Mouse (Mus musculus) gastrocnemius, postnatal 25 days (tissue): ENCODE measurements around the gene Ermp1. TPM values are rescaled to one million over a fixed set of nuclear protein-coding genes. Genes with fewer than 3 reads are reported as not detected.
"Not testable (repeated sequence)": the region's sequence is repeated elsewhere in the genome, so short reads cannot be mapped to it uniquely, and the experiment has no call there.

Source experiments
- DNase-seq: peaks from one replicate; pipeline ENCODE4 v3.0.0; 2022
- total RNA-seq, 2 experiments: library from RNA; stranded (reverse); gene quantifications; 1 replicate in 1 of 2; 2 replicates in 1 of 2; pipeline ENCODE4 v1.2.3; 2021

Gene Ermp1
- total RNA-seq, 2 experiments from 2014 or later, result 6.7 to 7.7 TPM

DNA sequence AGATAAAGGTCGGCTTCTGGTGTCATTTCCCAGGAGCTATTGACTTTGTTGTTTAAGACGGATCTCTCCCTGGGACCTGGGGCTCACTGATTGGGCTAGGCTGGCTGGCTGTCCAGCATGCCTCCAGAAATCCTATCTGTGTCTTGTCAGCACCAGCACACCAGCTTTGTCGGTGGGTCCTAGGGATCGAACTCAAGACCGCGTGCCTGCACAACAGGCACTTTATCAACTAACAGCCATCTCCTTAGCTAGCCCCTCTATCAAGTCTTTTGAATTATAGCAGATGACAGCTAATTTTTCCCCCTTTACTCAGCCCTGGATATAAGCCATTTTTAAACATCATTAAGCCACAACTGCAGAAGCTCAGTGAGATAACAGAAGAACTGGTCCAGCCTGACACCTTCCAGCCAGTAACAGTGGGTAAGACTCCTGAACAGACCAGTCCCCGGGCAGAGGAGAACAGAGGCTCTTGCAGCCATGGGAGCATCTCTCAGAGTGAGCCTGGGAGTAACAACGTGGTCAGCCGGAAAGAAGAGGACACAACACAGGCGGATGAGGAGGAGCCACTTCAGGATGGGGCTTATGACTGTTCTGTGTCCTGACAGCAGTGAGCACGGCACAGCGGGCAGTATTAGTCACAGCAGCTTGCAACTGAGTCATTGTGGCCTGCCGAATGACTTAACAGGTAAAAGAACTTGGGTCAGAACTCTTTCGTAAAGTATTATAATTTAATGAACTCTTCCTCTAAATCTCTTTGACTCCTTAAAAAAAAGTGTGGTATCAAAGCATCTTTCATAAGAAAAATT, 44.5 kb downstream of the Ermp1 start:
- no peak for DNase-seq

DNA sequence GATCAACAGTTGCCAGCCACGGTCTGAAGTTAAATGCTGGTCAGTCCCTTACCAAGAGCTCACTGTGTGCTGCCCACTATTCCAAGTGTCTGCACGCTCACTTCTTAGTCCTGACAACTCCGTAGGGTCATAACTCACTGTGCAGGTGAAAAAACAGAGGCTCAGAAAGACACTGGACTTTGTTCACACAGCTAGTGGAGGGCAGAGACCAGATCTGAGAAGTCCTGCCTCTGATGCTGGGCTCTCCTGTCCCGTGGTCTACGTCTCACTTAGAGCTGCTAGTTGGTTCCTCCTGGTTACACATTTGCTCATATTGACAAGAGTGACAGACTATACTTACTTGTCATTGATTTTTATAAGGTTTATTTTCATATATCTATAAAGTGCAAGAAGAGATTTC, 49.2 kb downstream of the Ermp1 start:
- no peak for DNase-seq

DNA sequence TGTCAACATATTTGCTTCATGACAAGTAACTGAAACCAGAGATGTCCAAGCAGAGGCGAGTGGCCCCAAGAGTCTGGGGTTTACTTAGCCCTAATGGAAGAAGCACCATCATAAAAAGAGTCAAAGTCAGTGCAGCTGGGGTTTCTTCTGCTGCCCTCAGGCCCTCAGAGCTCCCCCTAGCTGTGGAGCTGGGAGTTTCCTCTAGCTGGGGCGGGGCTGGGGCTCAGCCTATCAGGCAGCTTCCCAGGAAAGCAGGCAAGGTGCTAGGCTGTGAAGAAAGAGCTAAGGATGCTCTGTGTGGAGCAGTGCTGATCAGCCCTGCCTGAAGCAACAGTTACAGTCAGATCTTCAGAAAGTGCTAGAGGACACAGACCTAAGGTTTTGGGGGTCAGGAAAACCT, 51.2 kb downstream of the Ermp1 start:
- no peak for DNase-seq

DNA sequence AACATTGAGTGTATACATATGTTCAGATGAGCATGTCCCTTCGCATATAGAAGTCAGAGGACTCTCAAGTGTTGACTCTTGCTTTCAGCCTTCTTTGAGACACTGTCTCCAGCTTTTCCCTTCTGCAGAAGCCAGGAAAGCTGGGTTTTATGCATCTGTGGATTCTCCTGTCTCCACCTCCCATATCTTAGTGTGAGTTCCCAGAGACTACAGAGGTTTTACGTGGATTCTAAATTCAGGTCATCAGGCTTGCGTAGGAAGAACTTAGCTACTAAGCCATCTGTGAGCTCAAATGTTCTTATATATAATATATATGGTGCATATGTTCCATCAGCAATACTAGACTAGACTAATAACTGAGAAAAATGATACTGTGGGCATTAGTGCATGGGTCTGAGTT, 51.9 kb downstream of the Ermp1 start:
- DNase-seq, result no peak

DNA sequence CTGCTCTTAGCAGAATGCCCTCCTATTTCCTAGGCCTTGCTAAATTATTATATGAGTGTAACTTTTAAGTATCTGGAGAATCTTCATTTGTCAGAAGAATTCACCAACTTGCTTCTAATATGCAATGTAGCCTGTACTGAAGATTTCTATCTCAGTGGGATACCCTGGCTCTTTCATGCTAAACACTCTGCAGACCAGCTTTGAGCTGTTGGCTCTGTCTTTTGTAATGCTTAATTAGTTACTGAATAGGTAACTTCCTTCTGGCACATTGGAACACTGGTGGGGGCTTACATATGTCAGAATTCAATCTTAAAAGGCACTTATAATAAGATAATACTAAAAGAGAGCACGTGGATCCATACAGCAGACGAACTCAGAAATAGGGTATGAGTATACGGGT, 54.4 kb downstream of the Ermp1 start:
- DNase-seq, result not testable (repeated sequence)

DNA sequence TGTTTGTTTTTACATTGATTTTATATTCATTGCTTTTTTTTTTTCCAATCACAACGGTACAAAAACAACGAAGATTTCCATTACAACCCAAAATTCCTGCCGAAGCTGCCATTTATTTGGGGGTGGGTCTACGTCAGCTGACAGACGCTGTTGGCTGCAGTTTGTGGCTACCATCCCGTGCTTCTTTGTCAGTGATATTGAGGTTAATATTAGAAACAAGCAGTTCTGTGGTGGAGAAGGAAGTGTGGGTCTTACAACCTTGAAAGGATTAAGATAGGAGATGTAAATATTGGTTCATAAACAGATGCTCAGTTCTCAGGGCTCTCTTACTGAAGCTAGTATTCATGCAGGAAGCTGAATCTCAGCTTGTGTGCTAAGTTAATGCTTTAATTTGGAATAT, 64.5 kb downstream of the Ermp1 start:
- DNase-seq, result no peak

DNA sequence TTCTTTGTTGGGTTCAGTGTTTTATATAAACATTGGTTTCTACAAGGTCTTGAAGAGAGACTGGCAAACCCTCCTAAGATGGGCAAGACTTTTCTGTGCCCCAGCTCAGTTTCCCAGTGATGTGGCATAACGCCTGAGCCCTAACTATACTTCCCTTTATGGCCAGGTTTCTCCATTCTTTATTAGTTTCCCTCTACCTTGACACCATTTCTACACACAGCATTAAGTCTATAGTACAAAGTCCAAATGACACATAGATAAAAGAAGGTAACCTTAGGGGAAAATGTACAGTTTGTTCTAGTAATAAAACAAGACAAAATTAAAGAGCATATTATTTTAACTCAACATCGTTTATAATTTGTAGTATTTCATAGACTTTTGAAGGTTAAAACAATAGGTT, 65.8 kb downstream of the Ermp1 start:
- DNase-seq, result no peak

DNA sequence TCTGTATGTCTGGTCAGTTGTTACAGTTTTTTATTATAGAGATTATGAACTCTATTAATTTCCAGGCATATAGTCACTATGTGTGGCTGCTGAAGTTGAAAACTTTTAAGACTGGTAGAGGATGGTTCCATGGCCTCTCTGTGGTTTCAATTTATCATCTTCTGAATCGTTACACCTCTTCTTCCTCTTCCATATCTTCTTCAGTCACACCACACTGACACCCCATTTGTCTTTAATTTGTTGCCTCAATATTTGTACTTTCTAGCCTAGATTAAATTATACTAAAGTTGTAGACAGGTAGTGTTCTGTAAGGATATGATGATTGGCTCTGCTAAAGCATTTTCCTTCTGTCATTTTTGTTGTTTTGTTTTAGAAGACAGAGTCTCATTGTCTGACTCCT, 81.7 kb downstream of the Ermp1 start:
- no peak for DNase-seq

DNA sequence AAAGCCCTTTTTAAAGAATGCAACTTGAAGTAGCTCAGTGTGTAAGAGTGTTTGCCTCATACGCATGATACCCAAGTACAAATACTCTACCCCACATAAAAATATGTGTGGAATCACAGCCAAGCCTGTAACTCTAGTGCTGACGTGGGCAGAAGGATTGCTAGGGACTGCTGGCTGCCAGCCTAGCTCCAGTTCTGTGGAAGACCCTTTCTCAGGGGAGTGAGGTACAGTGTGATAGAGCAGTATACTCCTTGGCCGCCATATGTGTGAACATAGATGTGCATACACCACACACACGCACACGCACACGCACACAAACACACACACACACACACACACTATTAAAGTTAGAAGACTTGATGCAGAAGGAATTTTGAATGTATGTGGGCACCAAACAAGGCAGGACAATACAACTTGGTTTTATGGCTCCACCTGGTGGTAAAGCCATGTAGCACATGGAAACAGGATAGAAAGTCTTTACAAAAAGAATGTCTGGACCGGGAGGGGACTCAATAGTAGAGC, 84.9 kb downstream of the Ermp1 start:
- no peak for DNase-seq

DNA sequence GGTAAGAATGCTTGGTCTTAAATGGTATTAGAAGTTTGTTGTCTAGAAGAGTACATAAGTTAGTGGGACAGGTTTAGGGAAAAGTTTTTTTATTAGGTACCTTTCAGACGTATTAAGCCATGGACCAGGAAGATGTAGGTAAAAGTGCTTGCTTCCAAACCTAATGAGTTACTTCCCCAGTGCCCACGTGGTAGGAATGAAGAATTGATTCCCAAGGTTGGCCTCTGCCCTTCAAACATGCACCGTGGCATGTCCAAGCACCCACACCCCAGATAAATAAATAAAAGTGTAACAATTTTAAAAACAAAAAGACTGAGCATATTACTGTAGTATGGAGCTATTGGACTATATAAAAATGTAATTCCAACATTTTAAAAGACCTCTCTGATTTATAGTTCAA, 85.6 kb downstream of the Ermp1 start:
- DNase-seq, result no peak

DNA sequence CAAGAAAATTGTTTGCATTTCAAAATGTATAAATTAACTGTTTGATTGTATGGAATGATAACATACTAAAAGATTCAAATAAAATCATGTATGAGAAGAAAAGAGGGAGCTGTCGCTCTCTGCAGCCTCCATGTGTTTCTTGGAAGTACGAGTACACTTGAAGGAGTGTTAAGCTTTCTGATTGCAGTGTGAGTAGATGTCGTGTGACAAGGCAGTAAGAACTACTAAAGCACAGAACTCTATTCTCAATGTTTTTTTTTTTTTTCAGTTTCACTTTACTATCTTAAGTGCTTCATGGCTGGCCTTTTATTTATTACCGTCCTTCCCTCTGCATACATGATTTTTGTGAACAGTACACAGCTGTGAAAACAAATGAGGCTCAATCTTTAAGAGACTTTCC, 86.0 kb downstream of the Ermp1 start:
- DNase-seq, result no peak

Other genes with a start within 250 kb of the Ermp1 start
- not detected for gene Pdcd1lg2, start 237.5 kb downstream of the Ermp1 start, total RNA-seq
- 10 to 100 TPM; 22.5 to 23.8 TPM for gene Ric1, start 126.1 kb downstream of the Ermp1 start, total RNA-seq
- not detected for gene Mlana, start 49.4 kb upstream of the Ermp1 start, total RNA-seq
- 10 to 100 TPM in 1 of 2 experiments, 1 to 10 TPM in 1; 9.7 to 11.0 TPM for gene 9930021J03Rik, start 157.6 kb upstream of the Ermp1 start, total RNA-seq
- gene Ranbp6, start 164.6 kb upstream of the Ermp1 start, total RNA-seq, result 1 to 10 TPM; 8.0 to 8.1 TPM